Mouse (Mus musculus) urinary bladder, postnatal 0 days (tissue): Measurements from ENCODE around the gene Sult1c1. TPM values are rescaled to one million over a fixed set of nuclear protein-coding genes. Genes with fewer than 3 reads are reported as not detected.

Experiments used
- polyA plus RNA-seq: library from polyadenylated mRNA; unstranded; fragments of >200 nt; fragmentation: Nextera tagmentation; extraction: Ambion mirVana; gene quantifications from 2 replicates; pipeline ENCODE4 v1.2.1, GENCODE M21; 2015

Sult1c1 gene
- polyA plus RNA-seq: not detected in 2 replicates

DNA sequence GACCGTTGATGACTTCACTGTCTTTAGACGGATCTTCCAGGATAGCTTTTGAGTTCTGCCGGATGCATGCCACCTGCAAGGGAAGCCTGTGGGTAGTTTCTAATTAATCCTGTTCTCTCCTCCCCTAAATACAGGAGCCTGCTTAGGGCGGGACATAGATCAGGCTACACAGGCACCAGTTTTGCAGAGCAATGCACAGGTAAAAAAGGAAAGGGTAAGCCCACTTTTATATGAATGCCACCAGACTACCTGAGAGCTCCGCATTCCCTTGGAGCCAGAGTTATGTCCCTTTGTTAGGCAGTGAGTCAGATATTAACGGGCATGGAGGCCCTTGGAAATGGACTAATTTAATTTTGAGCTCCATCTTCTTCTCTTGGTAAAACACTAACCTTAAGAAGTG lies at the start of gene Sult1c1:
Gene Sult1c1, minus strand, starts transcription at position 101 of the 400 bp plus-strand sequence.

Other genes with a start within 250 kb of the Sult1c1 start
- gene Sult1c2, start 144.3 kb downstream of the Sult1c1 start, polyA plus RNA-seq: not detected in 2 replicates